Mouse (Mus musculus) Patski (cell line): ENCODE results near the gene Dda1. TPM values are rescaled to one million over a fixed set of nuclear protein-coding genes. Genes with fewer than 3 reads are reported as not detected.

ENCODE experiments used
- ATAC-seq: fragments of 100-300 bp; one replicate; pipeline ENCODE4 v1.8.0; 2021
- CTCF ChIA-PET: fragments of 350-600 bp; sonication (Branson Sonifier 250); formaldehyde crosslinking; loops from one replicate; lab custom pipeline; 2022; ENCODE audit warnings: inconsistent platforms; lab: Charles Lee
- POLR2A ChIA-PET: fragments of 350-600 bp; sonication (Branson Sonifier 250); formaldehyde crosslinking; loops from one replicate; lab custom pipeline; 2022; ENCODE audit warnings: antibody characterized with exemption, inconsistent platforms; lab: Charles Lee
- DNase-seq: peaks from one replicate; pipeline ENCODE4 v3.0.0-alpha.2; 2011; ENCODE audit warnings: low read depth, low spot score
- H3K27me3 ChIP-seq: fragments of 371-371 bp; one replicate; pipeline ENCODE4 v1.5.1; 2021
- CTCF ChIP-seq: fragments of 100-300 bp; IDR thresholded peaks from one replicate; pipeline ENCODE4 v1.5.1; 2021
- in situ Hi-C: fragments of 300-500 bp; cut with MboI; formaldehyde crosslinking; loops from 3 replicates; pipeline ENCODE4 v1.11.1; 2018; ENCODE audit warnings: low pct_unique_long_range_greater_than_20kb, mixed read lengths
- polyA plus RNA-seq: library from polyadenylated mRNA; unstranded; gene quantifications from one replicate; pipeline ENCODE4 v1.2.3, GENCODE M21; 2021

The Dda1 gene
- polyA plus RNA-seq, 1 experiment from 2014 or later, result 67.8 TPM

DNA sequence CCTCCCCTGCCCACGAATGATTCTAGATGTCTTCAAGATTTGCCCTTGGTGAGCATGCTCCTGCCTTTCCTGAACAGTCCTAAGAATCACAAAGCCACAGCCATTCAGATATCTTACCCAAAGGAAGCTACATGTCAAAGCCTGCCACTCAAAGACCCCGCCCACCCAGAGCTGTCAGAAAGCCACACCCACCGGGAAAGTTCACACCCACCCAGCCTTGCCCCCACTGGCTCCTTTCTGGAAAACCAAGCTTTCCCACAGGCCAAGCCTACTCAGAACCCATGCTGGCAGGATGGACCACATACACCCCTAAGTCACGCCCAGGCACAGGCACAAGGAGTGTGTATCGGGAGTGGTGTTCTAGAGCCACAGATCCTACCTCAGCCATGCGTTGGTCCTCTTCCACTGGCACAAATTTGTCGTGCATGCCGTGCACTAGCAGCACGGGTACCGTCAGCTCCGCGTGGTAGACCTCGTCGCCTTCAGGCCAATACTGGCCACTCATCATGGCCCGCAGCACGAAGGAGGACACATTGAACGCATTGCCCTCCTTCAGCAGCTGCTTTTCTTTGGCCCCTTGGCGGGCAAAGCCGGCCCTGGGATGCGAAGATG is 11.2 kb upstream of the Dda1 start:
- peaks cover under 1% of the 10 kb centered on the region for H3K27me3 ChIP-seq
- CTCF ChIA-PET, result interaction anchor here (0.8 to 1.1 kb wide), 2 partner anchors 15 to 16 kb away, joined by 3 to 5 read pairs; no protein-coding TSS in a partner anchor
- in situ Hi-C loops, result no loop called here
- POLR2A ChIA-PET, result interaction anchor here (0.5 kb wide), 1 partner anchor 36 kb away, joined by 3 read pairs; no protein-coding TSS in a partner anchor
- no peak for DNase-seq
- TF ChIP-seq CTCF, result no peak
- no peak for ATAC-seq

DNA sequence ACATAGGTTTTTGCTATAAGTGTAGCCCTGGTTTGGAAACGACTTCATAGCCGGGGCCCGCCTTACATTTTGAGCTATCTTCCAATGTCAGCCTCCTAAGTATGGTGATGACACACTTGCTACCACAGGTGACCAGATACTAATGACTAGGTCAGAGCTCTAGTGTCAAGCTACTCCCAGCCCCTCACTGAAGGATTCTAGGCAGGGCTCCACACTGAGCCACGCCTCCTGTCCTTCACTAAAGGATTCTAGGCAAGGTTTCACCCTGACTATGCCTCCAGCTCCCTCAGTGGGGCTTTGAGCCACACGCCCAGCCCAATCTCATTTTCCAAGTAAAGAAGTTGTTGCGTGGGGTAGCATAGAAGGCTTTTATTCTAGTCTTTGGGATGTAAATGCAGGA is 8.3 kb upstream of the Dda1 start:
- ATAC-seq (no peak), DNase-seq (no peak)
- in situ Hi-C loops, result no loop called here
- no peak for TF ChIP-seq CTCF
- CTCF ChIA-PET, result interaction anchor here (1.1 kb wide), 1 partner anchor 19 kb away, joined by 7 read pairs; no protein-coding TSS in a partner anchor
- POLR2A ChIA-PET, result interaction anchor here (1.6 kb wide), 1 partner anchor 17 kb away, joined by 3 read pairs; no protein-coding TSS in a partner anchor
- no peaks in the 10 kb centered on the region for H3K27me3 ChIP-seq

DNA sequence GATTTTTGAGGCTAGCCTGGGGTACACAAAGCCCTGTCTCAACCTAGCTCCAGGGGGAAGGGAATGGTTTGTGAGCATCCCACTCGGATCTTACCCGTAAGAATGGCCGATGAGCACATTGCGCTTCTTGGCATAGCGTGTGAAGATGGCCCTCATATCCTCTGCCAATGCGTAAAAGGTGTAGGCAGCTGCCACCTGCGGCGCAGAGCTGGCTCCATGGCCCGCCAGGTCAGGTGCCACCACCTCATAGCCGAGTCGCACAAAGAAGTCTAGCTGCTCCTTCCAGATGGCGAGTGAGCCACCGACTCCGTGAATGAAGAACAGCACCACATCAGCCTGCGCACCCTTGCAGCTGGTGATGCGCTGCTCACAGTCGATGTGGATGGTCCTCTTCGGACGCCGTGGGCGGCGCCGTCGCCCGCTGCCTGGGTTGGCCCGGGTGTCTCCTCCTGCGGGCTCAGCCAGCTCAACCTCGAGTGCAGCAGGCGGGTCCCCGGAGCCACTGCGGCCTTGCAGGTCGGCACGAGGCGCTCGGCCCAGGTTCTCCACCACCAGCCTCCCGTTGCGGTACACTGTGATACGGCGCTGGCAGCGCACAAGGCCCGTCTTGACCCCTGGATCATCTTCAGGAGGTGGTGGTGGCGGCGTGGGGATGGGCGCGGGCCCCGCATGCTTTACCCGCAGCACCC is 7.7 kb upstream of the Dda1 start:
- DNase-seq (no peak), ATAC-seq (no peak)
- POLR2A ChIA-PET, result interaction anchor here (1.6 kb wide), 1 partner anchor 17 kb away, joined by 3 read pairs; no protein-coding TSS in a partner anchor
- CTCF ChIA-PET, result interaction anchor here (1.1 to 3.9 kb wide), 2 partner anchors 19 to 20 kb away, joined by 7 to 29 read pairs; no protein-coding TSS in a partner anchor
- no peak for TF ChIP-seq CTCF
- H3K27me3 ChIP-seq, result no peaks in the 10 kb centered on the region
- in situ Hi-C loops, result no loop called here

DNA sequence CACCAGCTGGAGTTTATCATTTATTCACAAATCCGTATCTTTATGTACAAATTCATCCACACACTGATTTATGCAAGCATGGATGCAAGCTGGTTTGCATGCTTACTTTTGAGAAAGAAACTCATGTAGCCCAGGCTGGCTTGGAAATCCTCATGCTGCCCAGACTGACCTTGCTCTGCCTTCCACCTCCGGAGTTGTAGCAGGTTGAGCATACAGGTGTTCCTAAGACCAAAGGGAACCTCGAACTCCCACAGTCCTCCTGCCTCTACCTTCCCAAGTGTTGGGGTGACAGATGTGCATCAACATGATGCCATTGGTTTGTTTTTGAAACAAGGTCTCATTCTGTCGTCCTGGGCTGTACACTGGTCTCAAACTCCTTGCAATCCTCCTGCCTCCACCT is 6.8 kb upstream of the Dda1 start:
- H3K27me3 ChIP-seq, result no peaks in the 10 kb centered on the region
- DNase-seq, result no peak
- no peak for ATAC-seq
- in situ Hi-C loops, result no loop called here
- ChIA-PET CTCF (interaction anchor here (1.1 to 3.9 kb wide), 2 partner anchors 21 to 59 kb away, joined by 3 to 29 read pairs; no protein-coding TSS in a partner anchor), POLR2A (no interaction called here)
- no peak for TF ChIP-seq CTCF

DNA sequence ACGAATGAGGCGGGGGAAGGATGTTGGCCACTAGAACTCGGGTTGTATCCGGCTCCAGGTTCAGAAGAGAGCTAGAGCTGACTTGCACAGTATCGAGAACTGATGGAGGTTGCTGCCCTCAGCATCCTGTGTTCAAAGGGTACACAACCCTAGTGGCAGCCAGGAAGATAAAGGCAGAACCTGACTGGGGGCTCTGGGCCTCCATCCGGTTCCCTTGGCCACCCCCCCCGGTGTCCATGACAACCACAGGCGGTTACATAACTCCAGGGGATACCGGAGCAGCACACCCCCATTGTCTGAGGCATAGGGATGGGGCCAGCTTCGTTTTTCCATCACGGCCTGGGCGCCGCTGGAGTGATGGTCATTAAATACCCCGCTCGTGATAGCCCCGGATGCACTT is 6.2 kb upstream of the Dda1 start:
- ChIA-PET POLR2A (interaction anchor here (1.0 to 2.6 kb wide), 3 partner anchors 9 to 23 kb away, joined by 3 to 7 read pairs (median 4); partner anchors contain the start of gene Ano8), CTCF (interaction anchor here (1.1 to 3.9 kb wide), 2 partner anchors 21 to 58 kb away, joined by 3 to 29 read pairs; no protein-coding TSS in a partner anchor)
- in situ Hi-C loops, result no loop called here
- ATAC-seq (no peak), DNase-seq (no peak)
- TF ChIP-seq CTCF, result no peak
- H3K27me3 ChIP-seq, result no peaks in the 10 kb centered on the region

DNA sequence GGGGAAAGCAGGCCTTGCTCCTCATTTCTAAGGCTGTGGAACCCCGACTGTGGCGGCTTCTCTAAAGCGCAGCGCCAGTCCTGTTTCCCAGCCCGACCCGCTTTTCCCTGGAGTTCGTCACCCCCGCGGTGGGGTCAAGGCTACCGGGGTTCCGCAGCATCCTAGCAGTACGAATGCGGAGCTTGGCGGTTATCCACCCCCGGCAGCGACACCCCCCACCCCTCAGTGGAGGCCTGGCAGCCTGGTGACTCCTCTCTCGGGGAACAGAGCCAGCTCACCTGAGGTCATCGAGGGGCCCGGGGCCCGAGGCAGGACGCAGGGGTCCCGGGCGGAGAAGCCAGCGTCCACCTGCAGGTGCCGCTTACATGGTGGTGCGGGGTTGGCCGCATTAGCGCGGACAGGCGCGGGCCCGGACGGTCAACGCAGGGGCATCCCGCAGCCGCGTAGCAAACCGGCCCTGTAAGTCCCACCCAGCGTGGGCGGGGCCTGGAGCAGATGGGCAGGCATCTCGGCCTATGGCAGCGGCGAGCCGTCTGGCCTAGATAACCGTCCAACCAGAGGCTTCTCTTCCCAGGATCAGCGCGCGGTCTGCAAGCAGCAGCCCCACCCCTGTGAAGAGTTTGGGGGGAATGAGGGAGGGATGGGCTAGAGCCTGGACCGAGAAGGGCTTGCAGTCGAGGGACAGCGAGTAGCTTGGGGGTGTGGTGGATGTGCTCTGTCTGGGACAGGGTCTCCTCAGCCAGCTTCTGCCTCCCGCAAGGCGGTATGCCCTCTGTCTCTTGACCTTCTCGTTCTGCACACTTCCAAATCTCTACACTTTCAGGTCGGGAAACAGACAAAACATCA is 5.6 kb upstream of the Dda1 start, which contains the start of gene Abhd8:
Abhd8 (minus strand) TSS at position 468 of the 846 bp plus-strand sequence.
- ChIA-PET POLR2A (interaction anchor here (1.0 to 2.6 kb wide), 4 partner anchors 10 to 71 kb away, joined by 3 to 7 read pairs (median 4); partner anchors contain the start of gene Ano8), CTCF (interaction anchor here (0.9 to 3.9 kb wide), 8 partner anchors 22 to 197 kb away, joined by 3 to 29 read pairs (median 4); no protein-coding TSS in a partner anchor)
- DNase-seq (no peak), ATAC-seq (peak; percentile 84)
- H3K27me3 ChIP-seq, result no peaks in the 10 kb centered on the region
- TF ChIP-seq CTCF, result no peak
- in situ Hi-C loops, result no loop called here

DNA sequence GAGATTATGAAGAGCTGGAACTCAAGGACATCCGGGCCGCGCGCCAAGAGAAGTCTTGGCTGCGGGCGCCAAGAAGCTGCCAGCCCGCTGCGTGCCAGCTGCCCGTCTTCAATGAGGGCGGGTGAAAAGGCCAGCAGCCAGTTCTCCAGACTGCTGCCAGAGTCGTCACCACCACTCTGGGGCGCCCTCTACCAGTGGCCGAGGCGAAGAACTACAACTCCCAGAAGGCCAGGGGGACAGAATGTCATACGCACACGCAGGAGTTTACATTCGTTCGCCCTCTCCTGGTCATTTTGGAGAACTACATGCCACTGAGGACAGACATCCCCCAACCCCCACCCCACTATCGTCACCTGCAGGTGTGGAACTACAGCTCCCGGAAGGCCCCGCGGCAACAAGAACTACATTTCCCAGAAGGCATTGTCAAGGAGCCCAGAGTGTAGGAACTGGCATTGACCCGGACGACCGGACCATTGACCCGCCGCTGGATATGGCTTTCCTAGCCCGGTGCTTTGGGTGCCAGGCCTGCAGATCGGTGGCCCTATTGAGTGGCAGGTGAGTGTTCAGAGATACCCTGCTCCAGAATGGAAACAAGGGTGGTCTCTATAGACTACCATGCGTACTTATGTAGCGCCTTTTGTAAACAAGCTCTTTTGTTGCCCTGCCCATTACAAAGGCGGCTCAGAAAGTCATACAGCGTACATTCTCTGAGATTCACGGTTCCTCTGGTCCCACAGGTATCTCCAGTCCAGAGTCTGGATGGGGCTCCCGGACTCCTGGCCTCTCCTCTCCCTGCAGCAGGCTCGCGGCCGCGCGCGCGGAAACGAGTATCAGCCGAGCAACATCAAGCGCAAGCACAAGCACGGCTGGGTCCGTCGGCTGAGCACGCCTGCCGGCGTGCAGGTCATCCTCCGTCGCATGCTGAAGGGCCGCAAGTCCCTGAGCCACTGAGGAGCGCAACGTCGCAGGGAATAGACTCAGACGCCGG is 4.2 kb upstream of the Dda1 start, which contains the start of gene Mrpl34:
Mrpl34 (plus strand) TSS at position 447 of the 988 bp plus-strand sequence.
- H3K27me3 ChIP-seq, result no peaks in the 10 kb centered on the region
- CTCF ChIA-PET, result interaction anchor here (0.7 to 3.9 kb wide), 15 partner anchors 13 to 196 kb away, joined by 3 to 29 read pairs (median 4); no protein-coding TSS in a partner anchor
- TF ChIP-seq CTCF, result no peak
- POLR2A ChIA-PET, result interaction anchor here (0.8 to 2.6 kb wide), 5 partner anchors 8 to 70 kb away, joined by 3 to 7 read pairs (median 3); no protein-coding TSS in a partner anchor
- DNase-seq, result peak; percentile 99
- ATAC-seq, result peak; percentile 71
- in situ Hi-C loops, result no loop called here

GRCm38 (mm10) chr8:71465733-71466132 is 3.3 kb upstream of the Dda1 start:
- CTCF ChIA-PET, result interaction anchor here (0.9 to 2.4 kb wide), 2 partner anchors 12 to 24 kb away, joined by 3 to 6 read pairs; no protein-coding TSS in a partner anchor
- DNase-seq, result no peak
- in situ Hi-C loops, result no loop called here
- POLR2A ChIA-PET, result interaction anchor here (1.5 kb wide), 1 partner anchor 31 kb away, joined by 3 read pairs; no protein-coding TSS in a partner anchor
- H3K27me3 ChIP-seq, result no peaks in the 10 kb centered on the region
- no peak for ATAC-seq
- TF ChIP-seq CTCF, result no peak
